Mouse (Mus musculus) layer of hippocampus, adult 9-11 months (tissue): ENCODE measurements around the gene Col8a2.

ENCODE experiments used
- DNase-seq: peaks from one replicate; pipeline ENCODE4 v3.0.0; 2022

The Col8a2 gene

GRCm38 (mm10) chr4:126303877-126304276 lies 17.3 kb downstream of the Col8a2 start:
- DNase-seq = no peak

- no peak for DNase-seq
Measured at GRCm38 (mm10) chr4:126305428-126305827, 18.8 kb downstream of the Col8a2 start.

GRCm38 (mm10) chr4:126306058-126306457 lies 19.5 kb downstream of the Col8a2 start:
- no peak for DNase-seq

- DNase-seq = no peak
Measured at GRCm38 (mm10) chr4:126306827-126307226, 20.2 kb downstream of the Col8a2 start.

- DNase-seq = no peak
Measured at GRCm38 (mm10) chr4:126309211-126309921, 22.8 kb downstream of the Col8a2 start.

- peak; percentile 87 for DNase-seq
Measured at GRCm38 (mm10) chr4:126309922-126310309, 23.3 kb downstream of the Col8a2 start.

GRCm38 (mm10) chr4:126310344-126310743 lies 23.8 kb downstream of the Col8a2 start:
- no peak for DNase-seq

- no peak for DNase-seq
Measured at GRCm38 (mm10) chr4:126311566-126312200, 25.1 kb downstream of the Col8a2 start.

- DNase-seq = no peak
Measured at GRCm38 (mm10) chr4:126313202-126313601, 26.6 kb downstream of the Col8a2 start.

GRCm38 (mm10) chr4:126314393-126314792 lies 27.8 kb downstream of the Col8a2 start:
- DNase-seq = no peak

GRCm38 (mm10) chr4:126315931-126316330 lies 29.3 kb downstream of the Col8a2 start:
- peak; percentile 57 for DNase-seq

GRCm38 (mm10) chr4:126316443-126317040 lies 29.9 kb downstream of the Col8a2 start:
- DNase-seq = no peak

GRCm38 (mm10) chr4:126319806-126320205 lies 33.2 kb downstream of the Col8a2 start:
- DNase-seq = no peak

GRCm38 (mm10) chr4:126321111-126321853 lies 34.7 kb downstream of the Col8a2 start, which contains the start of gene Adprhl2:
Adprhl2 (minus strand) TSS chr4:126321703.
- peak; percentile 95 for DNase-seq

GRCm38 (mm10) chr4:126321854-126322511 lies 35.4 kb downstream of the Col8a2 start:
- DNase-seq = no peak

- no peak for DNase-seq
Measured at GRCm38 (mm10) chr4:126322646-126323045, 36.1 kb downstream of the Col8a2 start.

GRCm38 (mm10) chr4:126324861-126325260 lies 38.3 kb downstream of the Col8a2 start:
- no peak for DNase-seq

- DNase-seq = no peak
Measured at GRCm38 (mm10) chr4:126325281-126325861, 38.8 kb downstream of the Col8a2 start, which contains the start of gene Tekt2. Tekt2 (minus strand) TSS chr4:126325688.

GRCm38 (mm10) chr4:126326036-126326435 lies 39.4 kb downstream of the Col8a2 start:
- no peak for DNase-seq

GRCm38 (mm10) chr4:126330295-126330694 lies 43.7 kb downstream of the Col8a2 start:
- DNase-seq = no peak

GRCm38 (mm10) chr4:126331751-126332150 lies 45.2 kb downstream of the Col8a2 start:
- no peak for DNase-seq

GRCm38 (mm10) chr4:126332358-126332757 lies 45.8 kb downstream of the Col8a2 start:
- no peak for DNase-seq
